Mouse (Mus musculus): ENCODE data around the gene Slit1. TPM values are rescaled to one million over a fixed set of nuclear protein-coding genes. Genes with fewer than 3 reads are reported as not detected.

Slit1 gene
- polyA plus RNA-seq, 1 experiment: 0.34 TPM

DNA sequence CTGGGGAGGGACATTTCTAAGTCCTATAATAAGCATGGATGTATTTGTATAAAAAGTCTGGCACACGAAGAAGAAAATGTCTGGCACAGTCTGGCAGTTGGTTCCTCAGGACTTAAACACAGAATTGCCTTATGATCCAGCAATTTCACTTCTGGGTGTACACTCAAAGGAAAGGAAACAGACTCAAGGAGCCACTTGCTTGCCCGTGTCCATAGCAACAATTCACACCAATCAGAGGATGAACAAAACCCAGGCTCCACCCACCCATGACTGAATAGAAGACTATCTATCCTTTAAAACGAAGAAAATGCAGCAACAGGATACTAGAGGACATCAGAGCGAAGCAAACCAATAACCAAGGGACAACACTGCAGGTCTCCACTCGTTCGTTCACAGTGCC, 48.4 kb downstream of the Slit1 start:
- TF ChIP-seq GATA1 (IDR thresholded peaks at IDR 0.05; ENCODE audit: borderline replicate concordance, low read length): no peak
- TF ChIP-seq FLI1 (IDR thresholded peaks at IDR 0.05; ENCODE audit: low read length): no peak
- no peaks in the 10 kb centered on the region for H3K9me3 ChIP-seq
- no peaks in the 10 kb centered on the region for H3K36me3 ChIP-seq (replicated peaks; ENCODE audit: low read length)
- H3K27me3 ChIP-seq (replicated peaks): peaks cover 87% of the 10 kb centered on the region
- peaks cover 47% of the 10 kb centered on the region for H3K4me1 ChIP-seq
- H3K4me3 ChIP-seq (replicated peaks): no peak overlapping the region

DNA sequence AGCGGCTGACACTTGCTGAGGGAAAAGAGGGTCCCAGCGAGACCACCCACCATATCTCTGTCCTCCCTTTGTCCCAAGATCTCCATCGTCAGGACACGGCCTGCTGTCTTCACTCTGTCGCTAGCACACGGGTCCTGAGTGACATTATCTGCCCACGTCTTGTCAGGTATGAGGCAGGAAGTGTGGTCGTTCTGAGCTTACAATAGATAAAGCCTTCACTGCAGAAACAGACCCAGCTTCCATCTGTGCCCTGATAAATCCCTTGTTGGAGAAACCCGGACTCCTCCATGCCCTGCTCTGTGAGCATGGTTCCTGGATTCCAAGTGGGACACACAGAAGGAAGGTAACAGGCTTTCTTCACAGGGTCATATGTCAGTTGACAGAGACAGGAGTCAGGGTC, 48.9 kb downstream of the Slit1 start:
- Histone ChIP-seq H3K4me3 (replicated peaks) (no peak overlapping the region), H3K36me3 (replicated peaks; ENCODE audit: low read length) (no peaks in the 10 kb centered on the region), H3K9me3 (no peaks in the 10 kb centered on the region), H3K4me1 (peaks cover 51% of the 10 kb centered on the region), H3K27me3 (replicated peaks) (peaks cover 88% of the 10 kb centered on the region)
- no peak for TF ChIP-seq GATA1 (IDR thresholded peaks at IDR 0.05; ENCODE audit: borderline replicate concordance, low read length)
- TF ChIP-seq FLI1 (IDR thresholded peaks at IDR 0.05; ENCODE audit: low read length): no peak

DNA sequence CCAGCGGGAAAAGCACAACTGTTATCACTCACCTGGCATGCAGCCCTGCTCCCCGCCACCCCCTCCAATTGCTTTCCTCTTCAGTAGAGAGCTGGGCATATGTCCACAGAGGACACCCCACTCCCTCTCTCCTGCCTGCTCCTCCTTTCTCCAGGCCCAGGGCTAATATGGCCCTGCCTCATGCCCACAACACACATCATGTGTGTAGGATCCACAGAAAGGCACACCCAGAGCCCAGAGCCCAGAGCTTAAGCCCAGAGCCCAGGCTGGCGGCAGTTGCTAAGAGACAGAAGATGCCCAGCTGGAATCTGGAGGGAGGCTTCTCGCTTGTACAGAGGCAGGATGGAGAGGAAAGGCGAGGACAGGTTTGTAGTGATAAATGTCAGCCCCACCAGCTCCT, 49.7 kb downstream of the Slit1 start:
- no peak overlapping the region for H3K4me3 ChIP-seq (replicated peaks)
- H3K4me1 ChIP-seq: peaks cover 55% of the 10 kb centered on the region
- no peaks in the 10 kb centered on the region for H3K36me3 ChIP-seq (replicated peaks; ENCODE audit: low read length)
- no peaks in the 10 kb centered on the region for H3K9me3 ChIP-seq
- H3K27me3 ChIP-seq (replicated peaks): peaks cover 88% of the 10 kb centered on the region
- no peak for TF ChIP-seq FLI1 (IDR thresholded peaks at IDR 0.05; ENCODE audit: low read length)
- TF ChIP-seq GATA1 (IDR thresholded peaks at IDR 0.05; ENCODE audit: borderline replicate concordance, low read length): no peak

DNA sequence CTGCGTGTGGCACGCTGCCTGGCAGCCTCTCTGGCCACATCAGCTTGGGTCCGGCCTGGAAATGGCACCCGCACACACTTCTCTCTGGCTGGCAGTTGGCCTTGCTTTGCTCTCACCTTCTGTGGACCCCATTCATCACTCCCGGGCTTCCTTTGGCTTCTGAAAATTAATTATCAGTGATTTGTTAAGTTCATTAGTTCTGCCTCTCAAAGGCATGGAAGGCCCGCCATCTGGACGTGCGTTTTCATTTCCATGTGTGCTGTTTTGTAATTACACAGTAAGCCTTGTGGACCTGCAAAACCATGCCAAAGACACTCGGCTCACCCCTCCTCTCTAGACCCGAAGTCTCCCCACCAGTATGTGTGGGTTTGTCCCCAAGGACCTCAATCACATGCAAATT, 53.4 kb downstream of the Slit1 start:
- H3K4me1 ChIP-seq: peaks cover 26% of the 10 kb centered on the region
- TF ChIP-seq GATA1 (IDR thresholded peaks at IDR 0.05; ENCODE audit: borderline replicate concordance, low read length): no peak
- no peak for TF ChIP-seq FLI1 (IDR thresholded peaks at IDR 0.05; ENCODE audit: low read length)
- no peaks in the 10 kb centered on the region for H3K9me3 ChIP-seq
- no peaks in the 10 kb centered on the region for H3K36me3 ChIP-seq (replicated peaks; ENCODE audit: low read length)
- H3K27me3 ChIP-seq (replicated peaks): peaks cover 83% of the 10 kb centered on the region
- H3K4me3 ChIP-seq (replicated peaks): peak overlapping the region; percentile 28

DNA sequence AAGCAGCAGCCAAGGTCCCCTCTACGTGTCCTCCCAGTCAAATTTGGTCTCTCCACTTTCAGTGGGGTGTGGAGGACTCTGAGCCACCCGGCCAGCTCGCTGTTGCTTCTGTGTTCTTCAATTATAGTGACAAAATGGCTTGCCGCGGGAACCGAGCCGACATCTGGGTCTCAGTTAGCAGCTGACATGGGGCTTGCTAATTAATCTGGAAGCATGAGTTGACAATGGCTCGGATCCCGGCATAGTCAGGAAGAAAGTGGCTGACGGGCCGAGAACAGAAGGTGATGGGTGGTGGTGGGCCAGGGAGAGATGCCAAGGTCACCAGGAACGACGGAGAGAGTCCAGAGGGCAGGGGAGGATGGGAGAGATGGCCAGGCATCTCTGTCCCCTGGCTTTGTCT, 55.2 kb downstream of the Slit1 start:
- H3K9me3 ChIP-seq: no peaks in the 10 kb centered on the region
- no peaks in the 10 kb centered on the region for H3K36me3 ChIP-seq (replicated peaks; ENCODE audit: low read length)
- peaks cover 79% of the 10 kb centered on the region for H3K27me3 ChIP-seq (replicated peaks)
- no peak overlapping the region for H3K4me3 ChIP-seq (replicated peaks)
- peaks cover 16% of the 10 kb centered on the region; the same call in 1 of the 2 replicates for H3K4me1 ChIP-seq
- TF ChIP-seq GATA1 (IDR thresholded peaks at IDR 0.05; ENCODE audit: borderline replicate concordance, low read length): no peak
- no peak for TF ChIP-seq FLI1 (IDR thresholded peaks at IDR 0.05; ENCODE audit: low read length)

DNA sequence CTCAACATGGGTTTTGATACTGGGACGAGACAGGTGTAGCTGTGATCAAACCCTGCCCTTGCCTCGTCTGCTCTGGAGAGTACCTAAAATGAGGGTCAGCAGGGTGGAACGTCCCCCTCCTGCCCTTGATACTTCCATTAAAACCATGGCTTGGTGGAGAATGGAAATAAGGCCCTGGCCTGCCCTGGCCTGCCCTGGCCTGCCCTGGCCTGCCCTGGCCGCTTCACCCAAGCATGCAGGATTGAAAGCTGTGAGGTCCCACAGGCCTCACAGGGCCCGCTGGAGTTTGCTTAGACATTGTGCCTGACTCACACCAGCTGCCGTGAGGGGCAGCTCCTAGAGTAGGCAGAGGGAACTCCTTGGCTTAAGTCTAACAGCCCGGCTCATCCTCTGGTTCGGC, 55.6 kb downstream of the Slit1 start:
- Histone ChIP-seq H3K27me3 (replicated peaks) (peaks cover 76% of the 10 kb centered on the region), H3K4me1 (peaks cover 17% of the 10 kb centered on the region; the same call in 1 of the 2 replicates), H3K36me3 (replicated peaks; ENCODE audit: low read length) (no peaks in the 10 kb centered on the region), H3K9me3 (no peaks in the 10 kb centered on the region), H3K4me3 (replicated peaks) (no peak overlapping the region)
- TF ChIP-seq GATA1 (IDR thresholded peaks at IDR 0.05; ENCODE audit: borderline replicate concordance, low read length): no peak
- TF ChIP-seq FLI1 (IDR thresholded peaks at IDR 0.05; ENCODE audit: low read length): no peak

DNA sequence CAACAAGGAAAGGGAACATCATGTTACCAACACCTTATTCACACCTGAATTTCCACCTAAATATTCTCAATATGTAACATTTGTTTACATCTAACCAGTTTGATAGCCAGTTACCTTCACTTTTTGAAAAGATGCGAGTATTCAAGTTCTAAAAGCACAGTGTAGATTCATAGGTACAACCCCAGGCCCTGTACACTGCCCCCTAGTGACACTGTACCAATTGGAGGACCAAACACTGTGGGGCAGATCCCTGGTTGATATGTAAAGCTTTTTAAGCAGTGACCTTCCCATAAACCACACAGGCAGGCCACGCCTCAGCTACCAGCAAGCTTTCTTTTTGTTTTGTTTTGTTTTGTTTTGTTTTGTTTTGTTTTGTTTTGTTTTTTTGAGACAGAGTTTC, 57.3 kb downstream of the Slit1 start:
- TF ChIP-seq FLI1 (IDR thresholded peaks at IDR 0.05; ENCODE audit: low read length) (no peak), GATA1 (IDR thresholded peaks at IDR 0.05; ENCODE audit: borderline replicate concordance, low read length) (no peak)
- Histone ChIP-seq H3K27me3 (replicated peaks) (peaks cover 70% of the 10 kb centered on the region), H3K4me3 (replicated peaks) (no peak overlapping the region), H3K36me3 (replicated peaks; ENCODE audit: low read length) (no peaks in the 10 kb centered on the region), H3K4me1 (peaks cover 12% of the 10 kb centered on the region; the same call in 1 of the 2 replicates), H3K9me3 (no peaks in the 10 kb centered on the region)

DNA sequence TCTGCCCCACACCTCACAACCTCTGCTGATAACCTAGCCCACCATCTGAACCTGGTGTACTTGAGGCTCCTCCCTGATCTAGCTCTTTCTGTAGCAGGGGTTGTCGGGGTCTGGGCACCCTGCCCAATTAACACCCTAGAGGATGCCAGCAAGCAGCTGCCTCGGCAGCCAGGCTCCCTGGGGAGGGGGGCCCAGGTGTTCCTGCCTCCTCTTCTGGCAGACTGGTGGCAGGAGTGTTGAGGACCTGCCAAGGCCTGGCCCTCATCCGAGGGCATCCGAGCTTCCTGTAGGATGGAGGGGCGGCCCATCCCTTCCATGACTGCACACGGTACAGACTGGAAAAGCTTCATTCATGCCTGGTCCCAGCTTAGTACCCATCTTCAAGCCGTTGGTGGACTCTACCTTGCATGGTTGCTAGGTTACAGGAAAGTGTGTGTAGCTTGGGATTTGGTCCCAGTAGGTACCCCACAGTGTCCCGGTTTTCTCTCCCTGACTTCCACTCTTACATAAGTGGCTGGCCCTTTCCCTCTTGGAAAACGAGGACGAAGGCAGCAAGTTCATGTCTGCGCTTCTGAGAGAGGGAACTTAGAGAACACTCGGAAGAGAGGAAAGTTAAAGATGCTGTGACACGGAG, 57.9 kb downstream of the Slit1 start:
- peaks cover 11% of the 10 kb centered on the region; the same call in 1 of the 2 replicates for H3K4me1 ChIP-seq
- no peaks in the 10 kb centered on the region for H3K36me3 ChIP-seq (replicated peaks; ENCODE audit: low read length)
- H3K27me3 ChIP-seq (replicated peaks): peaks cover 64% of the 10 kb centered on the region
- TF ChIP-seq FLI1 (IDR thresholded peaks at IDR 0.05; ENCODE audit: low read length): no peak
- no peak for TF ChIP-seq GATA1 (IDR thresholded peaks at IDR 0.05; ENCODE audit: borderline replicate concordance, low read length)
- no peaks in the 10 kb centered on the region for H3K9me3 ChIP-seq
- no peak overlapping the region for H3K4me3 ChIP-seq (replicated peaks)

DNA sequence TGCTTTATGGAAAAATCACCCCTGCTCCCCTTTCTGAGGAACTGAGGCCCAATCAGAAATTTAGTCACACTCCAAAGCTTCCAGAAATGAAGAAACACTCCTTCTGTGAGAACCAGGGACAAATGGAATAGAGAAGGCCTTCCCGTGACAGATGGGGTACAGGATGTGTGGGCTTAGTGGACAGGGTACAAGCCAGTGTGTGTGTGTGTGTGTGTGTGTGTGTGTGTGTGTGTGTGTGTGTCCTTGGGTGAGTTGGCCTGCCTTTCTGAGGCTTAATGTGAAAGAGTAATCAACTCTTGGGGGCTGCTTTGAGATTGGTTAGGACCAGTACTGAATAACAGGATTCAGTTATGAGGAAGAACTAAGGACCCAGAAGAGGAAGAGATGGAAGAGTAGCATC, 58.6 kb downstream of the Slit1 start:
- Histone ChIP-seq H3K4me3 (replicated peaks) (no peak overlapping the region), H3K27me3 (replicated peaks) (peaks cover 58% of the 10 kb centered on the region), H3K9me3 (no peaks in the 10 kb centered on the region), H3K36me3 (replicated peaks; ENCODE audit: low read length) (no peaks in the 10 kb centered on the region), H3K4me1 (peaks cover 17% of the 10 kb centered on the region)
- TF ChIP-seq GATA1 (IDR thresholded peaks at IDR 0.05; ENCODE audit: borderline replicate concordance, low read length) (no peak), FLI1 (IDR thresholded peaks at IDR 0.05; ENCODE audit: low read length) (no peak)

DNA sequence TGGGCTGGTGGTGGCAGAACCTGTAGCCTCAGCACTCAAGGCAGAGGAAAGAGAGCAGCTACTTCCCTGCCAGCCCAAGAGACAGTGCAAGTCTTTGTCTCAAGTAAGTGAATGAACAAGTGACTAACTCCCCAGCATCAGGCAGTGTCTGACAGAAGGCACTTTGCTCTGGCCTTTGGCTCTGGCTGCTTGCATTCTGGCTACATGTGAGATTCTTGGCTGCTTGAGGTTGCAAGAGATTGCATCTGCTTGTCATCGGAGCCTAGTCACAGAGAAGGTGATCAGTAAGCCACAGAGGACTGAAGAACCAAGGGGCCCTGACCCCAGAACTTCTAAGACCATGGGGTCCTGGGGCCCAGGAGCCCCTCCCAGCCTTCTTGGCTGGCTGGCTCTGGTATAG, 59.5 kb downstream of the Slit1 start:
- Histone ChIP-seq H3K4me1 (peaks cover 19% of the 10 kb centered on the region), H3K9me3 (peaks cover under 1% of the 10 kb centered on the region; the same call in 1 of the 2 replicates), H3K4me3 (replicated peaks) (no peak overlapping the region), H3K36me3 (replicated peaks; ENCODE audit: low read length) (no peaks in the 10 kb centered on the region), H3K27me3 (replicated peaks) (peaks cover 53% of the 10 kb centered on the region)
- TF ChIP-seq FLI1 (IDR thresholded peaks at IDR 0.05; ENCODE audit: low read length) (no peak), GATA1 (IDR thresholded peaks at IDR 0.05; ENCODE audit: borderline replicate concordance, low read length) (no peak)

Data from megakaryocyte, embryonic 14.5 days (primary cell).